Mouse (Mus musculus): ENCODE results near the gene Scamp3.

Gene Scamp3

GRCm38 (mm10) chr3:89225918-89226317 lies 48.6 kb downstream of the Scamp3 start:
- DNase-seq (ENCODE audit: extremely low read depth, low read depth, low spot score) = no peak

GRCm38 (mm10) chr3:89226361-89226760 lies 49.1 kb downstream of the Scamp3 start:
- DNase-seq (ENCODE audit: extremely low read depth, low read depth, low spot score) = no peak

- DNase-seq (ENCODE audit: extremely low read depth, low read depth, low spot score) = no peak
Observed at GRCm38 (mm10) chr3:89226900-89227299, 49.6 kb downstream of the Scamp3 start, which contains the start of gene Mtx1. TSS of gene Mtx1 (minus strand) at chr3:89227088.

- no peak for DNase-seq (ENCODE audit: extremely low read depth, low read depth, low spot score)
Observed at GRCm38 (mm10) chr3:89227307-89228179, 50.3 kb downstream of the Scamp3 start.

- no peak for DNase-seq (ENCODE audit: extremely low read depth, low read depth, low spot score)
Observed at GRCm38 (mm10) chr3:89228180-89228549, 50.9 kb downstream of the Scamp3 start.

- DNase-seq (ENCODE audit: extremely low read depth, low read depth, low spot score) = no peak
Observed at GRCm38 (mm10) chr3:89228836-89229235, 51.6 kb downstream of the Scamp3 start, which contains the start of gene Muc1. TSS of gene Muc1 (plus strand) at chr3:89229057.

- DNase-seq (ENCODE audit: extremely low read depth, low read depth, low spot score) = no peak
Observed at GRCm38 (mm10) chr3:89229276-89229675, 52.0 kb downstream of the Scamp3 start.

GRCm38 (mm10) chr3:89230561-89230960 lies 53.3 kb downstream of the Scamp3 start:
- DNase-seq (ENCODE audit: extremely low read depth, low read depth, low spot score) = no peak

- DNase-seq (ENCODE audit: extremely low read depth, low read depth, low spot score) = no peak
Observed at GRCm38 (mm10) chr3:89231345-89231744, 54.1 kb downstream of the Scamp3 start.

GRCm38 (mm10) chr3:89231772-89232275 lies 54.6 kb downstream of the Scamp3 start:
- DNase-seq (ENCODE audit: extremely low read depth, low read depth, low spot score) = no peak

Data from fat pad, adult 2 months (tissue).